Mouse (Mus musculus) layer of hippocampus, adult 18-20 months (tissue): Measurements from ENCODE around the gene Tspyl3. TPM values are rescaled to one million over a fixed set of nuclear protein-coding genes. Genes with fewer than 3 reads are reported as not detected.

Experiments
- DNase-seq, 2 experiments: peaks; one replicate each; pipeline ENCODE4 v3.0.0; 2022; ENCODE audit warnings: low spot score in 2 of 2
- total RNA-seq, 2 experiments: library from RNA; stranded (reverse); gene quantifications; 2 replicates each; pipeline ENCODE4 v1.2.3; 2021

Tspyl3 gene
- total RNA-seq, 2 experiments from 2014 or later: 20.7 to 21.7 TPM

GRCm38 (mm10) chr2:153228523-153228922 is 3.3 kb upstream of the Tspyl3 start:
- no peak for DNase-seq

GRCm38 (mm10) chr2:153227959-153228358 is 2.7 kb upstream of the Tspyl3 start:
- DNase-seq: no peak

DNA sequence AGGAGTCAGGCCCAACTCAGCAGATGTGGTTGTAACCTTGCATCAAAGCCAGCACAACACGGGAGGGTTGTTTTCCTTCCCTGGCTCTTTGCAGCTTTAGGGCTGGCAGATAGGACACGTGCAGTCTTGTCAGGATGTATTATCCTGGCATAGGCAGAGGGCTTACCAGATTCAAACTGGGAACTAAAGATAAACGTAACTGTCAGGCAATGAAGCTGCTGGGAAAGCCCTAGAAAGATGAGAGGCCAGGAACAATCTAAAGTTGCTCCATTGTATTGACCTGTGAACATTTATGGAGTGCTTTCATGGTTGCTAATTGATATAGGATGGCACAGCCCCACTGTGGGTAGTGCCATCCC is 333 bp upstream of the Tspyl3 start:
- no peak for DNase-seq

DNA sequence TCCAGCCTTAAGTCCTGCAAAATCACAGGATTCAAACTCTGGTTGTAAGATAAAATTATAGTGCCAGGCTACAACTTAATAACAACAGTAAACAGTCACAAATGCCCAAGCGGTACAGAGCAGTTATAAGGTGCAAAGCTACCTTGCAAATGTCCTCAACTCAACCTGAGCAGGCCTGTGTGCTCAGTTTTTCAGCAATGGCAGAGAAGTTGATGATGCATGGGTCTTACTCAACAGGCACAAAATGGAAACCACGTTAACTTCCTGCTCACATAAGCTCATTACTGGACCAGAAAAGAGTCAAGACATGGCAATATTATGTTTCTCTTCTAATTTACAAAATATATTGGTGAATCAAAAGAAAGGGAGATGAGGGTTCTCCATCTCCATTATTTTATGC is 2.7 kb downstream of the Tspyl3 start:
- DNase-seq: no peak

DNA sequence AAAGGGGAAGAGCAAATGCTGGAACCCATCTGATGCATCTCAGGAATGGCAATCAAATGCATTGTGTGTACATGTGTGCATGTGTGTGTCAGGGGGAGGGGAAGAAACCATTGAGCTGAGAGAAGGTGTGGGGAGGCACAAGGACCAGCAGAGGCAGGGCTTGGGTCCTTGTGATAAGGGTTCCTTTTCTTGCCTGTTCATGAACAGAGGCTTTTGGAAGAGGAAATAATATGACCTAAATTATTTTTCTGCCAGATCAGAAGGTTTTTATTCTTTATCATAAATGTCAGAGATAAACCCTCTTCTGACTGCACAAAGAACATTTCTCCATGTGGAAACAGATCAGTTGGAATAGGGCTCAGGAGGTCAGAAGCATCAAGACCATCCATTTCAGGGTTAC is 3.1 kb downstream of the Tspyl3 start:
- DNase-seq: no peak

- DNase-seq: no peak
These were observed 3.6 kb downstream of the Tspyl3 start for GRCm38 (mm10) chr2:153221620-153222019.

DNA sequence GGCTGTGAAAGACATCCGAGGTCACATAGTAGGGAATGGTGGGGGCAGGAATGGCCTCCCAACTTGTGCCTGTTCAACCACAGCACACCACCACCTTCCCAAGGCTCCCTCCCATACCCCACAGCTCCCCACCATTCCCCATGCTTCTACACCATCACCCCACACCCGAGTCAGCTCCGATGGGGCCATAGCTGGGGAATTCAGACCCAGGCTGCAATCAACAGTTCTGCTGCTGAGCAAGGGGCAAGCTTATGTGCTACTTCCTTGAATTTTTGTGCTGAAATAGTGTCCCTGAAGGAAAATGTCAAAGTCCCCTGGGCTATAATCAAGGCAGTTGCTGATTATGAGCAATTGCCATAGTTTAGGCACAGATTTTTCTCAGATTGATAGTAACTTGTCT is 6.7 kb downstream of the Tspyl3 start:
- DNase-seq: no peak

DNA sequence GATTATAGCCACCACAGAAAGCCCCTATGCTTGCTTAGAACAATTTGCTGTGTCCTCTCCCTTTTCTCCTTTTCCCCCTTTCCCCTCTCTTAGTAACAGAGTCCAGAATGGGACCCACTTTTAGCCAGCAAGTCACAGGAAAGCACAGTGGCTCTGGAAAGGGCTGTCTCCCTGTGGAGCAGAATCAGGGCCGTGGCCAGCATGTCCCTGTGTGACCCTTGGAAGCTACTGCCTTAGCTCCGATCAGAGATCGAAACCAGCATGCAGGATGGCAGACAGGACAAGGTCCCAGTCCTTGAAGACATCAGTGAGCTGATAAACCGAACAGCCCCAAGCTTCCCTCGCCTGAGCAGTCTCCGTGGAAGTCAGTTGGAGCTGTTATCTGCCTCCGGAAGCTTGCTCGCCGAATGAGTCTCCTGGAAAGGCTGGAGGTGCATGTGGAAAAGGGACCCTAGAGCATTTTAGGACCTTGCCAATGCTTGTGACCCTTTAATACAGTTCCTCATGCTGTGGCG is 7.4 kb downstream of the Tspyl3 start:
- no peak for DNase-seq

DNA sequence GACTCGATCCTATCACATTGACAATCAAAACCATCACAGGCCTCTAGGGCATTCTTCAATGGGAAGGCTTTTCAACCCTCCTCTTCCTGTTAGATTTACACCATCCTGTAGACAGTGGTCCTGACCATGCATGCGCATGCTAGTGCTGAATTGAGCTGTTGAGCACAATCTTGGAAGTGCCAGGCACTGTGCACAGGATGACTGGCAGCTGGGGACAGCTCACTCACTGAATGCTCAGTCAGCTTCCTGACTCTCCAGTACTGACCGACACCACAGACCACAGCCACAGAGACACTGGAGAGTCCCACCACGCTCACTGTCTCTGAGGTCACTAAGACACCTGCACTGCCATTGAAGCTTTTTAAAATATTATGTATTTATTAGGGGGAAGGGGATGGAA is 9.8 kb downstream of the Tspyl3 start:
- DNase-seq: no peak

- no peak for DNase-seq
These were observed 10.4 kb downstream of the Tspyl3 start for GRCm38 (mm10) chr2:153214771-153215259.

DNA sequence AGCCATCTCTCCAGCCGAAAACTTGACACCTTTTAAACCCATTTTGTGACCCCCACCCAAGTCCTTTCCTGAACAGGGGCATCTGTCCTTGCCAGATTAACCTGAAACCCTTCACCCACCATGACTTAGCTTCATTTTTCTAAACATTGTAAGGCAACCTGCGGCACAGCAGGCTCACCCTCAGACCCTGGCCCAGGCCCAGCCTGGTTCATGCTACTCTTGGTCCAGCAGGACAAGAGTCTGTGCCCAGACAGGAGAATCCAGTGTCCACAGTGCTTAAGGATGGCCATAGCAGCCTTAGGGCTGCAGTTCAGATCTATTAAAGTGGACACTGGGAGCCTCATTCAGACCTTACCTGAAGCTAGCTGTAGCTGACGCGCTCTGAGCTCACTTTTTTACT is 11.9 kb downstream of the Tspyl3 start:
- no peak for DNase-seq

GRCm38 (mm10) chr2:153211451-153211850 is 13.8 kb downstream of the Tspyl3 start:
- no peak for DNase-seq

DNA sequence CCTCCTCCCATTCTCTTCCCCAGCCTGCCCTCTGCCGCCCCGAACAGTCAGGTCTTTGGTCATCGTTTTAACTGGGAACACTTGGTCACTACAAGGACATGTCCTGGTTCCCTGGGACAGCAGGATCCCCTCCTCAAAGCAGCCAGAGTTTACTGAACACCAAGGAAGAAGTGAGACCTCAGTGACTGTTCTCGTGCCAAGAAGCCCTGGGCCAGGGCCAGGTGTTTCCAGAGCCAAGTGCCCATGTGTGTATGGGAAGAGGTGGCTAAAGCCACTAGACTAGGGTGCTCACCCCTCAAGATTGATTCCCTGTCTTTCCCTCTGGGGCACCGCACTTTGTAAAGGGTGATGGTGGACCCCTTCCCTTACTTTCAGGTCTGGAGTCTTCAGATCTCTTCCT is 16.0 kb downstream of the Tspyl3 start:
- DNase-seq: no peak

- DNase-seq: no peak
These were observed 17.1 kb downstream of the Tspyl3 start for GRCm38 (mm10) chr2:153208149-153208548.

GRCm38 (mm10) chr2:153202766-153203165 is 22.5 kb downstream of the Tspyl3 start:
- no peak for DNase-seq

- DNase-seq: no peak
These were observed 26.1 kb downstream of the Tspyl3 start for GRCm38 (mm10) chr2:153199114-153199513.

- no peak for DNase-seq
These were observed 26.8 kb downstream of the Tspyl3 start for GRCm38 (mm10) chr2:153198485-153198884.

DNA sequence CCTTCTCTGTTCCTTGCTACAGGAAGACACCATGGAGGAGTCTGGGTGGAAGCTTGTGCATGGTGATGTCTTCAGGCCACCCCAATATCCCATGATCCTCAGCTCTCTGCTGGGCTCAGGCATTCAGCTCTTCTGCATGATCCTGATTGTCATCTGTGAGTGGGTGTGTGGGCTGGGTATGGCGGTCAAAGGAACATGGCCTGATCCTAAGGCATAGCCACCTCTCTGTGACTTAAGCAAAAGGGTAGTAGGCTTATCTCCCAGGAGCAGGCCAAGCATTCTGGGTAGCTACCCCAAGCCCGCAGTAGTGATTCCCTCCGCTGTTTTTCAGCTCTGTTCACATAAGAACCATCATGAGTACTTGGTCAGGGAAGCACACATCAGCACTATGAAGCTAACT is 31.0 kb downstream of the Tspyl3 start:
- no peak for DNase-seq

GRCm38 (mm10) chr2:153191242-153191641 is 34.0 kb downstream of the Tspyl3 start:
- no peak for DNase-seq

DNA sequence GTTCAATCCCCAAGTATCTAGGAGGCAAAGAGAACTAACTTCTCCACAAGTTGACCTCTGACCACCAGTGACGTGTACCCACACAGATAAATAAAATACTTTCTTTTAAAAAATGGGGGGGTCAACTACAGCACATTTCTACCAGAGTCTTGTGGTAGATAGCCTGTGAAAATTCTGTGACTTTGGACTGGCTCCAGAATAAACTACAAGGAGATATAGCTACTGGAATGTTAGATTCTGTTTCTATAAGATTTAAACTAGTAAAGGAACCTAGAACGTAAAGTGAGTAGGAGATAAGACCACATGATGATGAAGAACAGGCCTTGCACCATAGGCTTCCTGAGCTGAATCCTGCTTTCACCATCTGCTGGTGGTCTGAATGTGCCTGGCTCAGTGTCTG is 37.4 kb downstream of the Tspyl3 start:
- DNase-seq: no peak

DNA sequence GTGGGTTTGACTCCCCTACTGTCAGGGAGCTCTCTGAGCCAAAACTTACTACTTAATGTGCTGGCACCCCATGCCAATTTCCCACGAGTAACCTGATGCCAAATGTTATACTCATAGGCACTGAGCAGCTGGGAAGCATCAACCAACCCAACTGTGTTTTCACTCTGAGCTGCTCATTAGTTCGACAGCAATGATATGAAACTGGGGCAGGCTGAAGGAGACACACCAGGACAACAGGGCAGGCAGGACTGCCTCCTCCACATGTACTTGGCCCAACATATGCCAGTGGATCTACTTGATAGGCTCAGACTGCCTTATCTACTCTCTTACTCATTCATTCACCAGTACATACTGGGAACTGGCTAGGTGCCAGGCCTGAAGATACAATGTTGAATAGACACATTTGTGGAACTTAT is 39.1 kb downstream of the Tspyl3 start:
- DNase-seq: peak; percentile 82 to 93

GRCm38 (mm10) chr2:153179961-153180360 is 45.3 kb downstream of the Tspyl3 start:
- no peak for DNase-seq

- peak in 1 of 2 experiments; percentile 9 for DNase-seq
These were observed 45.9 kb downstream of the Tspyl3 start for GRCm38 (mm10) chr2:153179126-153179860.
